Mouse (Mus musculus) CH12F3 (cell line): ENCODE results near the gene Fam71b.

Source experiments
- in situ Hi-C: fragments of 300-500 bp; cut with MboI; formaldehyde crosslinking; loops from 2 replicates; pipeline ENCODE4 v1.14.3; 2020; ENCODE audit warnings: low sequenced_read_pairs

Gene Fam71b

DNA sequence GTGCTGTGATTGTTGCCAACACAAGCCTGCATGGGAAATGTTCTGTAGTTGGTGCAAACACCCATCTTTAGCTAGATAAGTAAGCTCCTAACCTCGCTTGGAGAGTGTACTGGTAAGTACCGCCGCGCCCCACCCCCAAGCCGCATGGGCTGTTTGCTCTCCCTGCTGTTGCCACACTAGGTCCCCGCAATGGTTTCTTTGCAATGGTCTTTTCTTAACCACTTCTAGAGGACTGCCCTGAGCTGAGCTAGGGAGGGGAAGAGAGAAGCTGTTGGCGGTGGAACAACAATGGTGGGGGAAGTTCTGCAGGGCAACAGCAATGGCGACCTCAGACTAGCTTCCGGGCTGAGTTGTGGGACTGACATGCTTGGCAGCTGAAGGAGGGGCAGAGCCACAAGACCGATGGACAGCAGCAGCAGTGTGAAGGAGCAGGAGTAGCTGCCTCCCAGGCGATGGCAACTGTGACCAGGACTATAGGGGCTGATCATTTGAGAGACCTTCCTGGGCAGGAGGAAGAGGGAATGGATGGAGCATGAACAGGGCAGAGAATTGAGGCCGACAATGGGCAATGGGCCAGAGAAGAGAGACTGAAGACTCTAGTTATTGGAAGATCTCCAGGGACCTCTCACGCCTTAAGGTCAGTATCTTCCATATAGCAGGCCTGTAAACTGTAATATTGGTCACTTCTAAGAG is at the start of gene Fam71b:
TSS of gene Fam71b (plus strand) at position 393 of the 693 bp plus-strand sequence.
- in situ Hi-C loops: no loop called here

DNA sequence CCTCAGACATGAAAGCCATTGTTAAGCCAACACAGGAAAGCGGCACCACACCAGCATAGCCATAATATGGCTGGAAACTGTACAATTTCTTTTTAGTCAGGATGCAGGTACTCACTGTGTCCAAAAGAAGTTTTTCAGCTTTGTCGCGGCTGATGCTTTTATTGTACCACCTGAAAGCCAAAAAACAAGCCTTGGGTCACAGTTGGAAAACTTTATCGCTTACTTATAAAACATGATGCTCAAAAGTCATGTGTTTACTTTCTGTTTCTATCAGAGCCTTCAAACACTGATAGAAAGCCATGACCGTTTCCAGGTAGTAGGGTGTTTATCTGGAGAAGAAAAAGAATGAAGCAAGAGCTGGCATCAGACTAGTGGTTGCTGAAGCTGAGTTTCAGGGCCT is 48.6 kb upstream of the Fam71b start:
- in situ Hi-C loops: no loop called here

DNA sequence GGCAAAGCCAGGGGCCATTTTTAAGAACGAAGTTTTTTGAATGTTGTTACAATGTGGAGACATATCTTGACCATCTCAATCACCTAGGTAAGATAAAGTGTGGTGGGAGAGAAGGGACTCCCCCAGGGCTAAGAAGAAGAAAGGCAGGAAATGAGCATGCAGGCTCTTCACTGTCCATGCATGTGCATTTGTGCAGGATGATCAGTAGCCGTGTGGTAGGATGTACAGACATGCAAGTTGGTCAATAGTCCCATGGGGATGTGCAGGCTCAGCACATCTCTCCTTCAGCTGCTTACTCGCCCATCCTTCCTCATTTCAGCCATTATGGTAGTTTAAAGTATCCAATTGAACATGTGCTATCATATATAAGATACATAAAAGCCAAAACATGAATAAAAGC is 47.9 kb upstream of the Fam71b start:
- in situ Hi-C loops: no loop called here

DNA sequence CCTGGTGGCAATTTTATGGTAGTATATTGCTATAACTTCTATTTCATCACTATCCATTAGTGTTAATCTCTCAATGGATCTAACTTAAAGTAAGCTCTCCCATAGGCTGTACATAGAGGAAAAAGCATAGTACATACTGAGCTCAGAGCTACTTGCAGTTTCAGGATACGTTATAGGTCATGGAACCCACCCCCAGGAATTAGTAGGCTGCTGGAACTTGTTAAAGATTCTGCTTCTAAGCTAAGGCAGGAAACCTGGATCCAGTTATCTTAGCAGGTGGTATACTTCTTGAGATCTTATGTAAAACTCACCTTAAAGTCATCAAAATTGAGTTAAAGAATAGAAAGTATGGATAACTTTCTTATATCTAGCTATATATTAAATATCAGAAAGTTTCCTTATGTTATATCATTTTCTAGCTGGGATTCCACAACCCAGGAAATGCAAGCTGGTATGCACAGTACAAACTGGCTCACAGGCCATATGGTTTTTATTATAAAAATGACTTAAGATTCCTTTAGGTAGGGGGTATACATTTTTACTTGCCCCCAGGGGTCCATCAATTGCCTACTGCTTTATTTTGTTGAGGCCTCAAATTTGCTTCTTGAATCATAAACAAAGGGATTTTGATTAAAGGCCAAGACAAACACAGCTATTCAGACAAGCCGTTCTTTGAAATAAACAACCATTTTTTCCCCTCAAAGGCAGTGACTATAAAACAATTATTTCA is 46.5 kb upstream of the Fam71b start:
- in situ Hi-C loops: no loop called here

DNA sequence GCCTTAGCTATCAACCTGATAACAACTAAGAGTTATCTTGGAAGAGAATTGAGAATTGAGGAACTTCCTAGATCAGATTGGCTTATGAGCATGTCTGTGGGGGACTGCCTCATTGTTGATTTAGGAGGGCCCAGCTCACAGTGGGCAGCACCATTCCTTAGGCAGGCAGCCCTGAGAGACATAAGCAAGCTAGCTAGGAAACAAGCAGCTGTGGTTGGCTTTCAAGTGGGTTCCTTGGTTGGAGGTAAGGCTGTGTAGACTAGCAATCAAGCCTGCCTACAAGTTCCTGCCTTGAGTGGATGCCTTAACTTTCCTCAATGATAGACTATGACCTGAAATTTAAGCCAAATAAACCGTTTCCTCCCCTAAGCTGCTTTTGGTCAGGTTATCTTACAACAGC is 38.0 kb upstream of the Fam71b start:
- in situ Hi-C loops: no loop called here

DNA sequence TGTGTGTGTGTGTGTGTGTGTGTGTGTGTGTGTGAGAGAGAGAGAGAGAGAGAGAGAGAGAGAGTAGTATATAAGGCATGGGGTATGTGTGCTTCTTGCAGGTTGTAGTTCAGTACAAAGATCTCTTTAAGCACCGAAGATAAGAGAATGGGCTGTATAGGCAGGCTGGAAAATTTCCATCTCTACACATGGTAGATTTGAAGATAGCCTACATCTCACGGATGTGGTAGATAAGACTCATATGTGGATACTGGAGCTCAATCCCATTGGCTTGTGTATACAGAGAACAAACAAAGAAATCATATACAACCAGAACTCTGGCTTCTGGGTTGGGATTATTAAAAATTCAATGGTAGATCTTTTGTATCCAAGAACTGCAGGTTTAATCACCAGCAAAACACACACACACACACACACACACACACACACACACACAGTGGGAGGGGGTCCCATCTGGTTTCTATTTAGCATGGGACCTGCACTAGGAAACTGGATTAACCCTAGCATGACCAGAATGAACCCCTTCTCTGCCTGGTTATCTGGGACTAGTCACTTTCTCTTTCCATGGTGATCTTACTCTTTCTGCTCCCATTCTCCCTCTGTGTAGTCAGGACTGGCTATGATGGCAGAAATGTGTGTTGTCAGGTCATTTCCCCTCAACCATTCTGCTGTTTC is 35.2 kb upstream of the Fam71b start:
- in situ Hi-C loops: no loop called here

DNA sequence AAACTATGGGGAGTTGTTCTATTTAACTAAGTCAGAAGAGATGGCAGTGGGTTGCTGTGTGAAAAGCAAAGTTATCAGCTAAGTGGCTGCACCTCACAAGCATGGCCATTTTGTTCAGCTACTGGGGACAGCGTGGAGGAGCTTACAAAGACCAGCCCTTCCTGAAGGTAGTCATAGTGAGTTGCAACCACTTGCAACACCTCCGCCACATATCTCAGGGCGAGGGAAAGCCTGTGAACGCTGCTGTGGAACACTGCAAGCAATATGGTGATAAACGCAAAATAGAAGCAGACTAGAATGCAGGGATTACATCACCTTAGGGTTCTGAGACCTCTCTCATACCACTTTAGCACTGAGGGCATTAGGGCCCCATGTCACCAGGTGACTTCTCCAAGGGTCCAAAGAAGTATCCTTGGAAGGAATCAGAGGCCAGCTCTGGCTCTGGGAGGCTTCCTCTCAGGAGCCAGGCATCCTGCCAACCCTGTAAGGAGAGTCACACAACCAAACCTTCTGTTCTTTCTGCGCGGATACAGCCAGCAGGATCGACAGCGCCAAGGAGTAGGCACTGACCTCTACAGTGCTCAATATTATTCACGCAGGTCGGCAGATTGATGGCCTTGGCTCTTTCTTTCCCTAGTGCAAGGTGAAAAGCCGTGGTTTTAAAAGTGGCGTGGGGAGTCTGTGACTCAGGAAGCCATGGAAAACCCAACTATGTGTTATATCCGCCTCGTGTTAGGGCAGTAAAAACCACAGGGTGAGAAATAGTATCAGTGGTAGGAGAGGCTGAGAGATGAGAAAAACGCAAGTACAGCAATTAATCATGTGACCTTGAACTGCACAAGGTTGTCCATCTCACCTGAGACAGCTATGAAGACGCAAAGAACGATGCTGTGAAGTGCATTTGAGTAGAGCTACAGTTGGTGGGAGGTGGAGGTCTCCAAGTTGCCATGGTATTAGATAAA is 34.0 kb upstream of the Fam71b start:
- in situ Hi-C loops: no loop called here

DNA sequence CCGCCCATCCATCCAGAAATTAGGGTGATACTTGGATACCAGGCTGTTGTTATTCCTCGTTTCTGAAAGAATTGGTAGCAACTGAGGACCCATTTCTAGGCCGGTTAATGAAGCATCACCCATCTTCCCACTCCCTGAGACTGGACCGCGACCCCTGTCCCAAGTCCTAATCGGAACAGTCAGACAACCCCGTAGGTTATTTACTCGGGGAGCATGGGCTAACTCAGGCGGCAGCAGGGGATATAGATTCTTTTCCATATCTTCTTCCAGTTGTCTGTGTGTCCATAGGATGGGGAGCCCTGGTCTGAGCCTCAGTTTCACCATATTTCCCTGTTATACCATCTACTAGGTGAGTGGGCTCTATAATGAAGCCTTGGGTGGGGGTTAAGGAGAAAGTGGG is 32.5 kb upstream of the Fam71b start:
- in situ Hi-C loops: no loop called here

DNA sequence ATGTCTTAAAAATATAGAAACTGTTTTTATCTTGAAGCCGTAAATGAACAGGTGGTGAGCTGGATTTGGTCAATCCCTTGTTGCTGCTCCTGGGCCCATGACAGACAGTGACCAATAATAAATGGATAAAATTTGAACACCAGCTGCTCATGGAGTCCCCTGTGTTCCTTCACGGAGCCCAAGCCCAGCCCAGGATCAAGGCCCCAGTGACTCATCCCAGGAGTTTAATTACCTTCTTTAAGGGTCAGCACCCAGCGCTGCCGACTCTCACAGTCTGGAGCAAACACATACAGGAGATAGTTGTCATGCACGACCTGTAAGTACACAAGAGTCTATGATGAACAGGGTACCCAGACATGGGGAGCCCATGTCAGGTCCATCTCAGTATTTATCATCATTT is 30.6 kb upstream of the Fam71b start:
- in situ Hi-C loops: no loop called here

DNA sequence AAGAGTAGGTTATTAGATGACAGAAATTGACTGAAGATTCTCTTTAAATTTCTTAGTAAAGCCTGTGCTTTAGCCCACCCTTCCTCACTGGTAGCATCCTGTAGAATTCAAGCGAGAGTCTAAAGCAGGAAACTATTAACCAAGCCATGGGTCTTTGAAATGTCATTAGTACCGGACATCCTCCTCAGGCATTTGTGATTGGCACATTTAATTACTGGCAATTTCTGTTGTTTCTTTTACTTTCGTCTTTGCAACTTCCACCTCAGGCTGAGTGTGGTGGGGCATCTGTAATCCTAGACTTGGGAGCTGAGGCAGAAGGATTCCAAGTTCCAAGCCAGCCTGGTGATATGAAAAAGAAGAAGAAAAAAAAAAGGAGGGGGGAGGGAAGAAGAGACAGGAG is 30.0 kb upstream of the Fam71b start:
- in situ Hi-C loops: no loop called here

DNA sequence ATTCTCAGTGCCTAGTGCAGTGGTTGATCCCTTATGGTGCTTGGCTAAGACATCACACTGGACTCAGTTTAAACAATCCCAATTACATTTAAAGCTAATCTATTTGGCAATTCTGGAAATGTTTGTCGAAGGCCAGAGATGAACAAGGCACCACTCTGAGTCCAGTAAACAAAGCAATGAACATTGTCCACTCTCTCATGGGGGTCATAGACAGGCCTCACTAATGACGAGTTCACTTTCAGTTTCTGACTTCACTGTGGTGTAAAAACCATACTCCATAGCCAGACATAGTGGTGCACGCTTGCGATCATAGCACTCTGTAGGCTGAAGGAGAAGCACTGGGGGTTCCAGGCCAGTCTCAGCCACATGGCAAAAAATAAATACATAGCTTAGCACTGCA is 25.9 kb upstream of the Fam71b start:
- in situ Hi-C loops: no loop called here

DNA sequence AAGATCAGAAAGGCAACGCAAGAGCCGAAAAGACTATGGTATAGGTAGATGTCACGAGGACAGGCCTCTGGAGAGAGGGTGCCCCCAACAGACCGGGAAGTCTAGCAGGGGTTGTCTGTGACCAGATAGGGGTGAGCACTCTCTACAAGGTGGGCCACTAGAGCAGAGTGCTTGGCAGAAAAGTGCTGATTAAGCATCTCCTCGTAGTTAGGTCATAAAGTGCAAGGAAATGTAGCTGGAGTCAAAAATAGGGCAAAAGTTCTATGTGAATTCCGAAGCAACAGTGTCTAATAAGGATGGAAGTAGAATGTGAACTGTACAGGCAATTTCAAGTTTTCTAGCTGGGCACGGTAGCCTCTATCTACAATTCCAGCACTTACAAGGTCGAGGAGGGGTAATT is 25.1 kb upstream of the Fam71b start:
- in situ Hi-C loops: no loop called here

DNA sequence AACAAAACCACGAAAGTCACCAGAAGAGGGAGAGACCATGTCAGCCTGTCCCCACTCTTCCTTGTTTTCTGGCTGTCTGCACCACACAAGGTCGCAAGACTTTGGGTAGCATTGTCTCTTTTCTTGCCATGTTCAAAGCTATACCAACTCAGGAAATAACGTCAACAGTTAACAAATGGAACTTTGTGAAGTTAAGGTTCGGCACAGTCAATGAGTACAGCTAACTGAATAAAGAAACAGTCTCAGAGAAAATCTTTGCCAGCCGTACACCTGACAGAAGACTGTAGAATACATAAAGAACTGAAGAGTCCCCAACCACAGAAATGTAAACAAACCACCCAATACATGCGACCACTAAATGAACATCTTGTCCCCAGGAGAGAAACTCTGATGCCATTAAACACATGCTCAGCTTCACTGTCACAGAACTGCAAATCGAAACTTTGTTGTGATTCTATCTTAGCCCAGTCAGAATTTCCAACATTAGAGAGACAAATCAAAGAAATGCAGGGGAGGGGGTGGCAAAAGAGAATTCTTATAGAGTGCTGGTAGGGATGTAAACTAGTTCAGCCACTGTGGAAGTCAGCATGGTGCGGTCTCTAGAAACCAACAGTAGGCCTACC is 23.9 kb upstream of the Fam71b start:
- in situ Hi-C loops: no loop called here

DNA sequence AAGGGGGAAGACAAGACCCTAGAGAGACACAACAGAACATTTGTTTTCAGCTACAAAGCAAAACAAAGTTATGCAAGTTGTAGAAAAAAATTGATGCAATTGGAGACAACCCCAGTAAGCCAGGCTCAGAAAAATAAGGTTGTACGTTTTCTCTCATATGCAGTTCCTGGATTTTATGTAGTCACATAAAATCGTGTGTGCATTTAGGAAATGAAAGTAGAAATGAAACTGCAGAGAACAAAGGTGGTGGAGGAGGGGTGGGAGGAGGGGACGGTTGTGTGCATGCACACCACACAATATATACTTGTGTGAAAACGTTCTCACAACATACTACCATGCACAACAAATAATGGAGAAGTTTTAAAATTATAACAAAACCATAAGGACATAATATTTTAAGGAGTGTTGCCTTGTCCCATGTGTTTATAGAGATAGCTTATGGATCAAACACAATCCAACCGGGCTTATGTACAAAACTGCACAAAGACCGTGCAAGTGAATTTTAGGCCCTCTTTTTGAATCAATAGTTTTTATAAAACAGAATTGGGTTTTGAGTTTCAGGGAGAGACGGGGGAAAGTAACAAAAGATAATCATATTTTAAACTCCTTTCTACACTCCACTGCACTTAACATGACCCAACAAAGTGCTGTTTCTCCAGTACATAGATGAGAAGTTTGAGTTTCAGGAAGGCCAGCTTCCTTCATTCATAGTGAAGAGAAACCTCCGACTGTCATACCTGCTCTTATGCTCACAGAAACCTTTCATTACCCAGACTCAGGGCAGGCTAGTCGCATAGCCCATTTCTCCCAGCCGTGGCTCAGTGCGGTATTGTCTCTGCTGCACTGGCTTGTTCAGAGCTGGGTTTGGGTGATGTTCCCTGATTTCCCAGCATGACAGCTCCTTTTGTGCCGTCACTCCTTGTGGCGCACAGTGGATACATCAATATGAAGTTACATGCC is 23.0 kb upstream of the Fam71b start:
- in situ Hi-C loops: no loop called here

DNA sequence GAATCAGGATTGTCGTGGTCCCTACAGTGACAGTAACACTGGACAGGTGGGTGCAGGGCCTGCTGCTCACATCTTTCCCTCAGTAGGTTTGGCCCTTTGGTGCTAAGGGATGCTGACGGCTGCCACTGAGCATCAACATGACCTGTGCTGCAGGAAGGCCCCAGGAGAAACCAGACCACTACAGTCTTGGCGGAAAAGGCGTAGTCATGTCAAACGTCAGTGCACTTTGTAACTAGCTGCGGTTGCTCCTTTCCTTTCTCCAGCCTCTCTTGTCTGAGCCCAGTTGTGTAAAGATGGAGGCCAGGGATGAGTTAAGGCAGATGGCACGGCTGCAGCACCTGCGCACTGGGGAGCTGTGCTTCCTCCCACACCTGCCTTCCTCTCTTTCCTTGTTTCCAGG is 21.3 kb upstream of the Fam71b start:
- in situ Hi-C loops: no loop called here

DNA sequence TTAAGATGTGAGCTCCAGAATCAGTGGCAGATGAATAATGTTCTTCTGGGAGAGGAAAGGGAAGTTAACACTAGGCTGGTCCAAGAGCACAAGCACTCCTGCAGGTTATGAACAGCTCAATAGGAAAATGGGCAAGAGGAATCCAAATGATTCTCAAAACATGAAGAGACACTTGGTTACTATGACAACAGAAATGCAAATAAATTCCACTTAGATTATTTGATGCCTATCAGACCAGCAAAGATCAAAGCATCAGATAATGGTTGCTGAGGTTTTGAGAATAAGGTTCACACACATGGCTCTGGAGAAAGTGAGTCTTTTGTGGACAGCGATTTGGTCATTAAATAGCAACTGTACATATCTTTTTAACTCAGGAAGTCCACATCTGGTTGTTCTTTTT is 19.0 kb upstream of the Fam71b start:
- in situ Hi-C loops: no loop called here

DNA sequence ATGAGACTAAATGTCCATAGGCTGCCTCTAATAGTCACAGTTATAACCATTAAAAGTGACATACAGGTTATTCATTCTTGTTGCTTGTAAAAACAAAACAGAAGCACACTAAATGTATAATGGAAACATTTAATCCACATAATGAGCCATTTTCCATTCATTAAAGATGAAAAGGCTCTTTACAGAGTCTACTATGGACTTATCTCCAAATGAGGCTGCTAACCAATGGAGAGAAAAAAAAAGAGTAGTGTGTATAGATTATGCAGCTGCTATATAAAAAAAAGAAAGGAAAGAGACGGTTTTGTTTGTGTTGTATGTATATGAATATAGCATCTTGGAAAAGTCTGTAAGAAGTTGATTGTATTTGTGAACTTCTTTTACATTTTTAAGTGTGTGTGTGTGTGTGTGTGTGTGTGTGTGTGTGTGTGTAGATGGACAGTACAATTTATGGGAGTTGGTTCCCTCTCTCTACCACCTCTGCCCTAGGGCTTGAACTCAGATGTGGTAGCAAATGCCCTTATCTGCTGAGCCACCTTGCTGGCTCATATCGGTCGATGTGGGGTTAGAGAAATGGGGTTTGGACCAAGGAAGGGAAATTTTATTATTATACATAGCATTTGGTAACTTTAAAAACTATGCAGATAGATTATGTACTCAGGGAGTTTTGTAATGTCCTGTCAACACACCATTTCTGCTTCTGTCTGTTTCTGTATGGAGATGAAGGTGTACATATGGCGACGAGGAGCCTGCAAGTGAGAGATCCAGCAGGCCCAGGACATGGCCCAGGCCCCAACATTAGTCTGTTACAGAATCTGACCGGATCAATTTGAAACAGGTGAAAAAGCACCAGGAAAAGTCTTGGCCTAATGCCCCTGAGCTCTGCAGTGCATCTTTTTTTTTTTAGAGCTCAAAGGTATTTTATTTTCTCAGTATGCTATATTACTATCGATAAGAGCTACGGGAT is 18.3 kb upstream of the Fam71b start:
- in situ Hi-C loops: no loop called here

DNA sequence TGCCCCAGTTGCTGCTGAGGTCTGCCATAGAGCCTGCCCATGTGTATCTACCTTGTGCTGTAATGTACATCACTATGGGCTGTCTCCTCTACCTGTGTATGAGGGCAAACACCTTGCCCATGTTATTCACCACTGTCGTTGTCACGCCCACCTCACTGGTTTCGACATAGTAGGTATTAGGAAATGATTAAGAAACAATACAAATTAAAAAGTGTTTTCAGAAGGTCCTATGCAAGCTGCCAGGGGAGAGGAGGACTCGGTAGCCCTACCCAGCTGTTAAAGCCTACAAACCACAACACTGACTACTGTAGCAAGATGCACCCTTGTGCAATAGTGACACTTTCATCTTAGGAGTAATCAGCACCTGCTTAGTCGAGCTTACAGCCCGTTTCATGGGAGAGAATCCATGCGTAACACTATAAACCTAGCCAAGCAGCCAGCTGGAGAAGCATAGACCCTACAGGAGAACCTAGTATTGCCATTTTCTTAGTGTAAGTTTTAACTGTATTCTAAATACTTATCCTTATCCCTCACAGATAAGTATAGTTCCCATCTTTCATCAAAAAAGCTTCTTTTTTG is 16.2 kb upstream of the Fam71b start:
- in situ Hi-C loops: no loop called here
